Mouse (Mus musculus): ENCODE measurements around the gene Lta. TPM values are rescaled to one million over a fixed set of nuclear protein-coding genes. Genes with fewer than 3 reads are reported as not detected.
A peak's percentile ranks its signal among the peaks of the same experiment; 100 is the strongest.

Lta gene
- polyA plus RNA-seq, 1 experiment, result 26.8 TPM

DNA sequence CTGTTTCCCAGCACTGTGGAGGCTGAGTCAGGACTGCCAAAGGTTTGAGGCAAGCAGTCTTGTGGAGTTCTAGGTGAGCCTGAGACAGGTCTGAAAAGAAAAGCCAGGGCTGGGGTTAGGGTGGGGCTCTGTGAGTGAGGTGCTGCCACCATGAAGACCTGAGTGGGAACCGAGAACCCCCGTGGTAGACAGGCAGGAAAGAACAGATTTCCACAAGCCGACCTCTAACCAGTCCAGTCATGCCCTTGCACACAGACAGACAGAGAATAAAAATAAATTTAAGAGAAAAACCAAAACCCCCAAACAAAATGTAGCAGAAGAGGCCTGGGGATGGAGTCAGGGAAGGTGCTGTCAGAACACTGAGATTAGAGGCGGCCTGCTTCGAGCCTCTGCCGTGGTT lies 29.8 kb downstream of the Lta start:
- Histone ChIP-seq H3K4me3 (ENCODE audit: extremely low read depth, insufficient read depth, insufficient read length) (no peak overlapping the region), H3K36me3 (ENCODE audit: control insufficient read depth, insufficient read depth, low read length) (no peaks in the 10 kb centered on the region), H3K27ac (ENCODE audit: insufficient read depth, low read length) (peak overlapping the region; percentile 49), H3K4me1 (ENCODE audit: control insufficient read depth, insufficient read depth, insufficient read length) (peaks cover 37% of the 10 kb centered on the region), H3K27me3 (ENCODE audit: control insufficient read depth, insufficient read depth, low read length) (no peaks in the 10 kb centered on the region)
- TF ChIP-seq POLR2A (IDR thresholded peaks at IDR 0.05; ENCODE audit: low read depth, low read length), result no peak
- no peak for TF ChIP-seq CTCF (IDR thresholded peaks at IDR 0.05; ENCODE audit: extremely low read depth, insufficient read depth, insufficient read length, insufficient replicate concordance)
- DNase-seq (ENCODE audit: low read depth in 1 of 2, low spot score in 2 of 2), result peak in 1 of 2 experiments; percentile 49
- WGBS, result 26% methylated on average over 6 of the region's 6 CpGs

- Histone ChIP-seq H3K36me3 (ENCODE audit: control insufficient read depth, insufficient read depth, low read length) (no peaks in the 10 kb centered on the region), H3K27ac (ENCODE audit: insufficient read depth, low read length) (peak overlapping the region; percentile 89), H3K27me3 (ENCODE audit: control insufficient read depth, insufficient read depth, low read length) (no peaks in the 10 kb centered on the region), H3K4me1 (ENCODE audit: control insufficient read depth, insufficient read depth, insufficient read length) (peaks cover 37% of the 10 kb centered on the region), H3K4me3 (ENCODE audit: extremely low read depth, insufficient read depth, insufficient read length) (no peak overlapping the region)
- TF ChIP-seq POLR2A (IDR thresholded peaks at IDR 0.05; ENCODE audit: low read depth, low read length), result no peak
- TF ChIP-seq CTCF (IDR thresholded peaks at IDR 0.05; ENCODE audit: extremely low read depth, insufficient read depth, insufficient read length, insufficient replicate concordance), result no peak
- WGBS, result 53% methylated on average over 8 of the region's 8 CpGs
- DNase-seq (ENCODE audit: low read depth in 1 of 2, low spot score in 2 of 2), result no peak
Measured at GRCm38 (mm10) chr17:35174201-35174977, 30.8 kb downstream of the Lta start.

- Histone ChIP-seq H3K27me3 (ENCODE audit: control insufficient read depth, insufficient read depth, low read length) (no peaks in the 10 kb centered on the region), H3K36me3 (ENCODE audit: control insufficient read depth, insufficient read depth, low read length) (no peaks in the 10 kb centered on the region), H3K4me1 (ENCODE audit: control insufficient read depth, insufficient read depth, insufficient read length) (peaks cover 40% of the 10 kb centered on the region), H3K27ac (ENCODE audit: insufficient read depth, low read length) (peak overlapping the region; percentile 89), H3K4me3 (ENCODE audit: extremely low read depth, insufficient read depth, insufficient read length) (peak overlapping the region; percentile 15; the same call in 1 of the 2 replicates)
- TF ChIP-seq POLR2A (IDR thresholded peaks at IDR 0.05; ENCODE audit: low read depth, low read length) (no peak), CTCF (IDR thresholded peaks at IDR 0.05; ENCODE audit: extremely low read depth, insufficient read depth, insufficient read length, insufficient replicate concordance) (no peak)
- 36% methylated on average over 3 of the region's 3 CpGs for WGBS
- peak in 1 of 2 experiments; percentile 43 for DNase-seq (ENCODE audit: low read depth in 1 of 2, low spot score in 2 of 2)
Measured at GRCm38 (mm10) chr17:35173329-35173728, 31.8 kb downstream of the Lta start.

DNA sequence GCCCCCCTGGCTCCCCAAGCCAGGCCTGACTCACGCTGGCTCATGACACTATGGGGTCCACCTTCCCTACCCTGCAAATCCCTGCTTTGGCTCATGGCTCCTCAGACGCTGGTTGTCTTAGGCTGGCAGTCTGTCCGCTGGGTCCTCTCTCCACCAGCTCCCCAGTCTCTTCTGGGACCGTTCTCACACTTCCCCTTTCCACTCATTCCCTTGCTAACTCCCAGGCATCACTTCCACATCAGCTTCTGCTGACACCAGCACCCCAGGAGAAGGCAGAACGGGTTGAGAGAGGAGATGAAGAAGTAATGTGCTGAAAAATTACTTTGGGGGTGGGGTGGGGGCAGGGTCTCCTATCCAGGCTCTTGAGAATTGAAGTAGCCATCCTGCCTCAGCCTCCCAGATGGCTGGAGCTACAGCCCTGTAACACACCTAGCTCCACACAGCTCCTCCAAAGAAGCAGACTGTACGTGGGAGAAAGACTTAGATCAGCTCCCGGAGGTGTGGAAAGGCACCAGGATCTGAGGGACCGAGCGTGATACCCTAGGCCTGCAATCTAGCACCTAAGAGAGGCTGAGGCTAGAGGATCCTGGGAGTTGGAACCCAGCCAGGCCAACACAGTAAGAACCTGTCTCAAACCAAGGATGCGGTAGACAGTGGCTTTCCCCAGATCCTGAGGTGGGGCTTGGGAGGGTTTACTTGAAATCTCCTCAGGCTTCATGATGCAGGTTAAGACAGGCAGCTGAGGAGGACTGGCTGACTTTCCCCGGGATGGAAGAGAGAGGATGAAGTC lies 32.5 kb downstream of the Lta start:
- Histone ChIP-seq H3K4me3 (ENCODE audit: extremely low read depth, insufficient read depth, insufficient read length) (peak overlapping the region; percentile 29), H3K27ac (ENCODE audit: insufficient read depth, low read length) (peak overlapping the region; percentile 89), H3K4me1 (ENCODE audit: control insufficient read depth, insufficient read depth, insufficient read length) (peaks cover 40% of the 10 kb centered on the region), H3K36me3 (ENCODE audit: control insufficient read depth, insufficient read depth, low read length) (no peaks in the 10 kb centered on the region), H3K27me3 (ENCODE audit: control insufficient read depth, insufficient read depth, low read length) (no peaks in the 10 kb centered on the region)
- 43% methylated on average over 11 of the region's 11 CpGs for WGBS
- TF ChIP-seq CTCF (IDR thresholded peaks at IDR 0.05; ENCODE audit: extremely low read depth, insufficient read depth, insufficient read length, insufficient replicate concordance), result no peak
- TF ChIP-seq POLR2A (IDR thresholded peaks at IDR 0.05; ENCODE audit: low read depth, low read length), result no peak
- DNase-seq (ENCODE audit: low read depth in 1 of 2, low spot score in 2 of 2), result no peak

- Histone ChIP-seq H3K27me3 (ENCODE audit: control insufficient read depth, insufficient read depth, low read length) (no peaks in the 10 kb centered on the region), H3K36me3 (ENCODE audit: control insufficient read depth, insufficient read depth, low read length) (no peaks in the 10 kb centered on the region), H3K27ac (ENCODE audit: insufficient read depth, low read length) (no peak overlapping the region), H3K4me1 (ENCODE audit: control insufficient read depth, insufficient read depth, insufficient read length) (peaks cover 25% of the 10 kb centered on the region; the same call in 1 of the 2 replicates), H3K4me3 (ENCODE audit: extremely low read depth, insufficient read depth, insufficient read length) (no peak overlapping the region)
- WGBS, result 14% methylated on average over 4 of the region's 4 CpGs
- TF ChIP-seq POLR2A (IDR thresholded peaks at IDR 0.05; ENCODE audit: low read depth, low read length), result no peak
- TF ChIP-seq CTCF (IDR thresholded peaks at IDR 0.05; ENCODE audit: extremely low read depth, insufficient read depth, insufficient read length, insufficient replicate concordance), result peak; percentile 30; the same call in 1 of the 2 replicates
- DNase-seq (ENCODE audit: low read depth in 1 of 2, low spot score in 2 of 2), result peak in 1 of 2 experiments; percentile 74
Measured at GRCm38 (mm10) chr17:35168541-35169207, 36.5 kb downstream of the Lta start.

- 89% methylated on average over 7 of the region's 7 CpGs for WGBS
- DNase-seq (ENCODE audit: low read depth in 1 of 2, low spot score in 2 of 2), result no peak
- Histone ChIP-seq H3K4me1 (ENCODE audit: control insufficient read depth, insufficient read depth, insufficient read length) (peaks cover 22% of the 10 kb centered on the region; the same call in 1 of the 2 replicates), H3K4me3 (ENCODE audit: extremely low read depth, insufficient read depth, insufficient read length) (no peak overlapping the region), H3K27me3 (ENCODE audit: control insufficient read depth, insufficient read depth, low read length) (no peaks in the 10 kb centered on the region), H3K36me3 (ENCODE audit: control insufficient read depth, insufficient read depth, low read length) (no peaks in the 10 kb centered on the region), H3K27ac (ENCODE audit: insufficient read depth, low read length) (no peak overlapping the region)
- TF ChIP-seq POLR2A (IDR thresholded peaks at IDR 0.05; ENCODE audit: low read depth, low read length) (no peak), CTCF (IDR thresholded peaks at IDR 0.05; ENCODE audit: extremely low read depth, insufficient read depth, insufficient read length, insufficient replicate concordance) (no peak)
Measured at GRCm38 (mm10) chr17:35167794-35168193, 37.4 kb downstream of the Lta start.

Data from spleen, adult 2 months (tissue).